Mouse (Mus musculus): ENCODE data around the gene P2rx4.

Gene P2rx4

DNA sequence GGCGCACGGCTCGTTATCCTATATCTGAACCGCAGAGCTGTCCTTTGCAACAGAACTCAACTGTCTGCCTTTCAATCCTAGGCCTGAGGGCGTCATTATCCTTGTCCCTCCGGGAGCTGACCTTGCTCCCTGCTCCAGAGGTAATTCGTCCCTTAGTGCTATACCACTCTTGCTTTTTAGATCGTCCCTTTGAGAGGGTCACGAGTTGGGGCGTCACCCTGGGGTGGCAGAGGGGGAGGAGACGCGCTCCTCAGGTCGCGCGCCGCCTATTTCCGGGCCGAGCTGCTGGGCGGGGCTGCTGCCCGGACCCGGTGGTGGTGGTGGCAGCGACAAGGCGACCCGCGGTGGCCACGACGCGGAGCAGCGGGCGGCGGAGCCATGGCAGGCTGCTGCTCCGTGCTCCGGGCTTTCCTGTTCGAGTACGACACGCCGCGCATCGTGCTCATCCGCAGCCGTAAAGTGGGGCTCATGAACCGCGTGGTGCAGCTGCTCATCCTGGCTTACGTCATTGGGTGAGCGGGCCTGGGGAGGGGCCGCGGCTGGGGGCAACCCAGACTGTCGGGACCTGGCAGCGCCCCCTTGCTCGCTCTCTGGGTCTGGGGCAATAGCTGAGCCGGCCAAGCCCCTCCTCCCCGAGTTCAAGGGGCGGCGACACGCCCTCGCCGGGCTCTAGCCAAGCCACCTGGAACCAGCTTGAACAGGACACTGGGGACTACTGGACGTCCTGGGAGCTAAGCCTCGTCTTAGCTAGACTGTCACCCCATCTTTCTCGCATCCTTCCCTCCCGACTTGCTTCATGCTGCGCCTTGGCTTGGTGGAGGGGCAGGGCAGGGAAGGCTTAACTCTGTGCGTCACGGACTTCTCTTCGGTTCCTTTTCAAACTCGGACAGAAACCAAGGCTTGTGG, at the start of gene P2rx4:
P2rx4 (plus strand) TSS at position 269 of the 906 bp plus-strand sequence.
- DNase-seq (ENCODE audit: low spot score in 2 of 2), result peak; percentile 80 to 92

DNA sequence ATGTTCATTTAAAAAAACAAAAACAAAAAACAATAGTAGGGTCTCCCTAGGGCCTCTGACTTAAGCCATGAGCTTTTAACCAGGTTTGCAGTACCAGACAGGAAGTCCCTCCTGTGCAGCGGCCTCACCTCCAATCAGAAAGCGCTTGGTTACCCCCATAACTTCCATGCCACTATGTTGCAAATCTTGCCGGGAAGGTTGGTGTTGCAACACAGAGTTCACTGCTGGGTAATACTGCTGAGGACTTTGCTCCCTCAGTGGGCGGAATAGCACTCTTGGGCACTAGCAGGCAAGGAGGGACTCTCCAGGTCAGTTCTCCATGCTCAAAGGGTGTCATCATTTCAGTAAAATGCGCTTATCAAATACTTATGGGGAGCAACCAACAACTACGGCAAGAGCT, 44.8 kb upstream of the P2rx4 start:
- no peak for DNase-seq (ENCODE audit: low spot score in 2 of 2)

DNA sequence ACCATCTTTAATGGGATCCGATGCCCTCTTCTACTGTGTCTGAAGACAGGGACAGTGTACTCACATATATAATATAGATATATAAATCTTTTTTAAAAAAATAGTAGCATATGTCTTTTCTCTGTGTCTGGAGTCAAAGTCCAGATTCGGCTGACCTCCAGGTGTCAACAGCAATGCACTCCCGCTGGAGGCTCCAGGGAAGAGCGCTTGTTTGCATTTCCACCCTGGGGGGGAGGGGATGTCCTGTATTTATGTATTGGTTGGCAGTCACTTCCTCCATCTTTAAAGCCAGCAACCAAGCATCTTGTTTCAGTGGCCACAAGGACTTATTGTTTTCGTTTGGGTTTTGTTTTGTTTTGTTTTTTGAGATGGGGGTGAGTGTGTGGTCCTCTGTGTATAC, 42.3 kb upstream of the P2rx4 start:
- no peak for DNase-seq (ENCODE audit: low spot score in 2 of 2)

DNA sequence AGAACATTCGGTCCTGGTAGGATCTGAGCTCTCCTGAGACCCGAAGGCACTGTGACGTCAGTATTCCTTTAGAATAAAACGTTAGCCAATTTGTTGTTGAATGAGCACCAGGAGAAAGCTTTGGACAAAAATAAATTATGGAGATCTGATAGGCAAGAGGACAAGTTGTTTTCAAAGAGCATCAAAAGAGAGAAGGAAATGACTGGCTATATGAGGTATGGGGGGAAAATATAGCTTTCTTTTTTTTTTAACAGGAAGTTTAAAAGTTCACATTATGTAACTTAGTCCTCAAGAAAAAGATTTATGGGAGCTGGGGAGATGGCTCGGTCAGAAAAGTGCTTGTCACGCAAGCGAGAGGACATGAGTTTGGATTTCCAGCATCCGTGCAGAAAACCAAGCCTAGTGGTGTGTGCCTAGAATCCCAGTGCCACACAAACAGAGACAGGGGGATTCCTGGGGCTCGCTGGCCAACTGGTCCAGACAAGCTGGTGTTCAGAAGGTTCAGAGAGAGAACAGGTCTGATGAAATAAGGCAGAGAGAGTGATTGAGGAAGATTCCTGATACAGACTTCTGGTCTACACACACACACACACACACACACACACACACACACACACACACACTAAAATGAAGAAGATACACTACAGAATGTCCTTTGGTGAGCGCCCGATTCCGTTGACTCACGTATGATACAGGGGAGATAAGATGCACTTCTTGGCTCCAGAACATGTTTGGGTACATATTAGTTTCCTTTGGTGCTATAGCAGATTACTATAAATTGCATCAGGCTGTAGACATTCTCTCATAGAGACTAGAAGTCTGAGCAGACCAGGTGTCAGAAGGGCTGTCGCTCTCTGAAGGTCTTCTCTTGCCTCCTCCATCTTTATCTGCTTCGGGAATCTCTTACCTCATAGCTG, 38.1 kb upstream of the P2rx4 start:
- no peak for DNase-seq (ENCODE audit: low spot score in 2 of 2)

DNA sequence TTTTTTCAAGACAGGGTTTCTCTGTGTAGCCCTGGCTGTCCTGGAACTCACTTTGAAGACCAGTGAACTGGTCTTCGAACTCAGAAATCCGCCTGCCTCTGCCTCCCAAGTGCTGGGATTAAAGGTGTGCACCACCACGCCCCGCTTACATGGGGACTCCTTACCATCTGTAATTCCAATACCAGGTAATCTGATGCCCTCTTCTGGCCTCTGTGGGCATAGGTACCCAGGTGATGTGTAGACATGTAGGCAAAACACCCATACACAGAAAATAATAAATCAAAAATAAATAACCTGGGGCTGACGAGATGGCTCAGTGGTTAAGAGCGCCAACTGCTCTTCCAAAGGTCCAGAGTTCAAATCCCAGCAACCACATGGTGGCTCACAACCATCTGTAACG, 35.7 kb upstream of the P2rx4 start:
- peak in 1 of 2 experiments; percentile 25 for DNase-seq (ENCODE audit: low spot score in 2 of 2)

DNA sequence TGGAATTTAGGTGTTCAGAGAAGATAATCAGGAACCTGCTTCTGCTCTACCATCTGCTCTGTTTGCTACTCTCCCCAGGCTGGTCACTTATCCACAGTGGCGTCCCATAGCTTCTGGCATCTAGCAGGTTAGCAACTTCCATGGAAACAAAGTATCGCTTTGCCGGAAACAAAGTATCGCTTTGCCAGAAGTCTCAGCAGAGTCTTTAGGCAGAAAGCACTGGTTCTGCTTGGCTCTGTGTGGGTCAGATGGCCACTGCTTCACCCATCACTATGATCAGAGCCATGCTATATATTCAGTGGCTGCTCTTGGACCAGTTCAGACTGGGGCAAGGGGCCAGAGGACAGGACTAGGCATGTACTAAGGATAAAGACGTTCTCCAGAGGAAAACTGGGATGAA, 35.0 kb upstream of the P2rx4 start:
- DNase-seq (ENCODE audit: low spot score in 2 of 2), result no peak

DNA sequence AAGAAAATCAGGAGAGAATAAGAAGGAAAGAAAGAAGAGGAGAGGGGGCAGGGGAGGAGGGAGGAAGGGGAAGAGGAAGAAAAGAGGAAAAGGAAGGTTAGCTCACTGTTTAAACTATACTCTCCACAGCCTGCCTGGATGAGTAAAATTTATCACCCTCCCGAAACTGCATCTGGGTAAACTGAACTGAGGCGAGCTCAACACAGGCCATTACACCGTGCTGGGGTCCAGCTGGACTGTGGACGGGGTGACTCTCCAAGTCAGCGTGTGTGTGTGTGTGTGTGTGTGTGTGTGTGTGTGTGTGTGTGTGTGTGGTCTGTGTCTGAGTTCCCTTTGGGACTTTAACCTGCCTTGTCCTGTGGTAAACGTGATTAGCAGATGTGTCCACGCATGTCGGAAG, 31.3 kb upstream of the P2rx4 start:
- DNase-seq (ENCODE audit: low spot score in 2 of 2), result no peak

DNA sequence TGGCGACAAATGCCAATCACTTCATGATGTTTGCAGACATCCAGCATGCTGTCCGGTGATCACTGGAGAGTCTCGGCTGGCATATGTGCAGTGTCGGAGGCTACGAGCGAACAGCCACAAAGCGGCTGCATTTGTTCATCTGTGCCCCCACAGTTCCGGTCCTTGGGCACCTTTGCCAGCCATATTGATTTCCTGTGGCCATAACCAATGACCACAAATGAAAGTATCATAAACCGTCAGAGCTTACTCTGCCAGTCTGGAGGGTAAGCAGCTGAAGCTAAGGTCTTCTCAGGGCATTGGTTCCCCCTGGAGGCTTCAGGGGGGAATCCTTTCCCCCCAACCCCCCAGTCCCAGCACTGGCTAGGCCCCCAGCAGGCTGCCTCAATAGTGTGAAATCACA, 29.4 kb upstream of the P2rx4 start:
- DNase-seq (ENCODE audit: low spot score in 2 of 2), result peak; percentile 56 to 75

DNA sequence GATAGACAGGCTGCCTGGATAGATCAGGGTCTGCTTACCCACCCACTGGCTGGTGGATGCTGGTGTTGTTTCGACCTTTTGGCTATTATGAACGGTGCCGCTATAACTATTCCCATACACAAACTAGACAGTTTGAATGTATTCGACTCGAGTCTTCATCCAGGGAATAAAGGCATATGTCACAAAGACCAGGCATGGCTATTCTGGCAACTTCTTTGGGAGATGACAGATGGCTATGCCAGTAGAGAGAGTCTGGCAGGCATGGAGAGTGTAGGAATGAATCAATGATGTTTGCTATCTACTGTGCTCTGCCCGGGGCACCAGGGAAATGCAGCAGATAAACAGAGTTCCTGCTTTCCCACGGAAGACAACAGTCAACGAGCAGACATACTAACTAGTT, 27.5 kb upstream of the P2rx4 start:
- DNase-seq (ENCODE audit: low spot score in 2 of 2), result no peak

DNA sequence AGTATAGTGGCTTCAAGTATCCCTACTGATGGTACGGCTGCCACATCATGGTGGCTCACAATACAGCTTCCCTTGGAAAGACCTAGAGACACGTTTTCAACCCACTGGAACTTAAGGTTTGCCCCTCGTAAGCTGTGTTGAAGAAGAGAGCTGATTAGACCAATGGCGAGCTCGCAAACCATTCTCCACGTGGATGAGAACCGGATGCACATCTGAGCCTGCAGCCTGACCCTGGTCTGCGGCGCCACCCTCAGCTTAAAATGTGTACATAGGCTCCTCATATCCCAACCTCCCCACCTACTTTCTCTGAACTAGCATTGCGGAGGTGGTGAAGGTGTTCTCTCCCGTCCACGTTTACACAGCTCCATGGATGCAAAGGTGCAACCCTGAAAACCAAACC, 26.1 kb upstream of the P2rx4 start:
- no peak for DNase-seq (ENCODE audit: low spot score in 2 of 2)

DNA sequence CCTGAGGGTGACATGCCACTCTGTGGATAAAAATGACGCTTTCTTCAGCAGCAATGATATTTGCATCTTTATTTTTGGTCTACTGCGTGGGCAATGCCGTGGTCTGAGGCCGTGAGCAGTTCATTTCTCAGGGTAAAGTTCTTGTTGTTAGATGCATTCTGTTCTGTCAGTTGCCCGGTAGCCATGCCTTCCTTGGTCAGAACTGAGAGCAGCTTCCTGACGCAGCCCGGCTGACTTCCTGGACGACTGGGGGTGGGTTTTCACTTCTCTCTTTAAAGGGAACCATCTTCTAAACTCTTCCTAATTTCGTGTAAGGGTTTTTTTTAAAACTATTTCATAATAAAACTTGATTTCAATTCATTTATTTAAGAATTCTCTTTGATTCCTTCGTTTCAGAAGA, 23.4 kb upstream of the P2rx4 start:
- peak in 1 of 2 experiments; percentile 51 for DNase-seq (ENCODE audit: low spot score in 2 of 2)

DNA sequence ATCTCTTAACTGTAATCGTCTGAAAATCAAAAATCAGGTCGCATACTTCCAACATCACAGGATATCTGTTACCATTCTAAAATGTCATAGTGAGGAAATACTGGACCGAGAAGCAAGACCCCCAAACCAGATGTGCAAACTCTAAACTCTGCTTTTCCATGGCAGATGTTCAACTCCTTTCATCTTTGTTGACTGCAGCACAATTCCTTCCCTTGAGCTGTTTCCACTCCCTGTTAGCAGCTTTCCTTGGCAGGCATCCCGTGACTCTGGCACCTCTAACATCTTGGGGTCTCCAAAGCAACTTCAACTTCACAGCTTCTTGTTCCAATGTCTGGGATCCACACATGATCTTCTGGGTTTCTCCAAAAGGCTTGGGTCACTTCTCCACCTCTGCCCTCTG, 20.0 kb upstream of the P2rx4 start:
- DNase-seq (ENCODE audit: low spot score in 2 of 2), result no peak

DNA sequence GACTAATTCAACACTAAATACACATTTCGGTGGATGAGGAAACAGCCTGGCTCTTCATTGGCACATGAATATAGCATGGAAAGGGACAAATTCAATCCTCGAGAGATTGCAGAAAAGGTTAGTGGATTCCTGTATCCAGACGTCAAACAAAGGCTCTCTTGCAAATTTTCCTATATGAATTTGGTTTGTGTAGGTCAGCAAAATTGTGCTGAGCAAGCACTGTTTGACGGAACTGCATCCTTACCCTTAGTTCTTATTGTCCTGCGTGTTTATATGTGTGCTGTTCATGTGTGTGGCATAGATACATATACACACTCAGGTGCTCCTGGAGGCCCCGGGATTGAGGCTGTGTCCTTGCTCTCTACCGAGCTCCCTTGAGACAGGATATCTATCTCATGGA, 18.2 kb upstream of the P2rx4 start:
- DNase-seq (ENCODE audit: low spot score in 2 of 2), result no peak

DNA sequence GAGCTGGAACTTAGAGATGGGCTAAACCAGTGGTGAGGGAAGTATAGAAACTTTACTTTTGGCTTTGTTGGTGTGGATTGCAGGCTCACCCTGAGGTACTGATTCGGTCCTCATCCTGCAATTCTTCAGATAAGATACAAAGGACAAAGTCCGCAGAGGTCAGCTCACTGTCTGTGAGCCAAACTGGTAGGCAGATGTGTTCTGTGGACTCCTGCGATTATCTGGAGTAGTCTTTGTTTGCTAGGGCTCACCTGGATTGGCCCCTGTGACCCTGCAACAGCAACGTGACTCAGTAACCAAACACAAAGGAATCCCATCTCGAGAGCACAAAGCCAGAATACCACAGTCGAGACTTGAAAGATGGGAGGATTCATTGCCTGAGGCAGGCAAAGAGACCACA, 16.9 kb upstream of the P2rx4 start:
- no peak for DNase-seq (ENCODE audit: low spot score in 2 of 2)

DNA sequence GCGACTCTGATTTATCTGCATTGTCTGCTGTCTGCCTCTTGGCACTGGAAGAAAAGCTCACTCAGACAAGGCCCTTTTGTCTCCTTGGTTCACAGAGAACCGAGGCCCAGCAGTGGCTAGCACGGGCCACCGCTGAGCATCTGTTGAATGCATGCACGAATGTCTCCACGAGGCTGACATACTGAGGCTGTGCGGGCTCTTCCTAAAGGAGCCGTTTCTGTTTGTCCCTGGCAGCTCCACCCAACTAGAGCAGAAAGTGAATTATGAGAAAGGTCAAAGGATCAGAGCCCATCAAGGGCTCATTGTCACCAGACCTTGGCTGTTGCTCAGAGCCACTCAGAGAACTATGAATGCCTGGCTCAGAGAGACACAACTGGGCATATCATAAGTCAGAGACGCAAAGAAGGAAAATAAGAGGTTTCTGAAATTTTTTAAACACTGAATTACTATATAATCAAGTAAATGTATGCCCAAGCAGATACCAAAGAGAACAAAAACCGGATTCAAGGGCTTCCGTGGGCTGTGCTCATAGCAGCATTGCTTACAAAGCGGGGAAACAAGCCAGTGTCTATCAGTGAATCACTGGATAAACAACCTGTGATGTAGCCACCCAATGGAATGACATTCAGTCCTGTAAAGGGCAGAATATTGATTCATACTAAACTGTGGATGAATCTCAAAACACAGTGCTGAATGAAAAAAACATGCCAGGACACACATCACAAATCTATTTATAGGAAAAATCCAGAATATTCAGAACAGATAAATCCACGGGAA, 13.7 kb upstream of the P2rx4 start:
- DNase-seq (ENCODE audit: low spot score in 2 of 2), result no peak

DNA sequence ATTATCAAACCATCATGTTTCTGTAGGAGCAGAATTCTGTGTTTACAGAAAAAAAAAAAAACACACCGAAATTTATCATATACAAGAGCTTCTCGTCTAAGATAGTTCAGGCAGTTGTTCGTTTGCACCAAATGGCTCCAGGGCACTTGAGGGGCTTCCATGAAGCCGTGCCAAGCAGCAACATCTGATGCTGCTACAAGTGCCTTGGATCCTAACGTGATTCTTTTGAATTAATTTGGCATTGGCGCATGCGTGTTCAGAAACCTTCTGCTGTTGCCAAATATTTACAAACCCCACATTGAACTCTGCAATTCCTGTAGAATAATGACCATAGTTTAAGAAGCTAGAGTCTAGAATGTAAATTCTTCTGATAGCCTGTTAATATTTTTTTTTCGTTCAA, 11.8 kb upstream of the P2rx4 start:
- no peak for DNase-seq (ENCODE audit: low spot score in 2 of 2)

DNA sequence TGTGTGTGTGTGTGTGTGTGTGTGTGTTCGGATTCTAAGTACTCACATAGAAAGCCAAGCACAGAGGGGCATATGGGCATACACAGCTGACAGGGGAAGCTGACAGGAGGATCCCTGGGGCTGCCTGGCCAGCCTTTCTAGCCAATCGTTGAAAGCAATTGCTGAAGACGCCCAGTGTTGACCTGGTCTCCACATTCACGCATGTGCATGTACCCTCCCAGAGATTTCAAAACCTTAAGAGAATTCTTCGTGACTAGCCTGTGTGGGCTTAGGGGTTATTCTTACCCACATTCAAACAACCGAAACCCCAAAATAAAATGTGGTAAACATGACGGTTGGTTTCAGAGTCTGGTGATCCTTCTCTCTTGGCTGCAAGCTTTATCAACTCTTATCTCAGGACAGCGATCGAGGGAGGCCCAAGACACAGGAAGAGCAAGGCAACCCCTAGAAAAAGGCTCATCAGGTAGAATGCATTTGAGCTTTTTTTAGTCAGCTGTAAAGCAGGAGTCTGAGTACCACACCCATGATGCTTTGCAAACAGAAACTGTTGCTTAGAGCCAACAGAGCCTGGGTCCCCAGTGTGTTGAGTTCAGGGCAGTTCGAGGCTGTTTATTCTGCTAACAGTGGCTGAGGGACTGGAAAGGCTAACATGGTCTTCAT, 9.2 kb upstream of the P2rx4 start:
- peak in 1 of 2 experiments; percentile 17 for DNase-seq (ENCODE audit: low spot score in 2 of 2)

DNA sequence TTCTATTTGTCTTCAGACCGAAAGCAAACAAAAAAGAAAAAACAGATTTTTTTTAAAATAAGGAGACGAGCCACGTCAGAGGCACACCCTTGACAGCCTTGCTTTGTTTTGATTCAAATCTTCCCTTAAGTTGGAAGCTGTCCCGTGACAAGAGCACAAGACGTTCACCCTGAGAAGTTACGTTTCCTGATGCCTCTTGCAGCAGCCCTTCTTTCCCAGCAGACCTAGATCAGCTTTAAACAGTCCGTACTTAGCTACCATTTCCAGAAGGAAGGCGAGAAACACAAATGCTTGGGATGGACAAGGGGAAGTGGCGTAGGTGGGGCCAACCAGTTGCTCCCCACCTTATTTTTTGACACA, 8.7 kb upstream of the P2rx4 start:
- DNase-seq (ENCODE audit: low spot score in 2 of 2), result peak in 1 of 2 experiments; percentile 11

DNA sequence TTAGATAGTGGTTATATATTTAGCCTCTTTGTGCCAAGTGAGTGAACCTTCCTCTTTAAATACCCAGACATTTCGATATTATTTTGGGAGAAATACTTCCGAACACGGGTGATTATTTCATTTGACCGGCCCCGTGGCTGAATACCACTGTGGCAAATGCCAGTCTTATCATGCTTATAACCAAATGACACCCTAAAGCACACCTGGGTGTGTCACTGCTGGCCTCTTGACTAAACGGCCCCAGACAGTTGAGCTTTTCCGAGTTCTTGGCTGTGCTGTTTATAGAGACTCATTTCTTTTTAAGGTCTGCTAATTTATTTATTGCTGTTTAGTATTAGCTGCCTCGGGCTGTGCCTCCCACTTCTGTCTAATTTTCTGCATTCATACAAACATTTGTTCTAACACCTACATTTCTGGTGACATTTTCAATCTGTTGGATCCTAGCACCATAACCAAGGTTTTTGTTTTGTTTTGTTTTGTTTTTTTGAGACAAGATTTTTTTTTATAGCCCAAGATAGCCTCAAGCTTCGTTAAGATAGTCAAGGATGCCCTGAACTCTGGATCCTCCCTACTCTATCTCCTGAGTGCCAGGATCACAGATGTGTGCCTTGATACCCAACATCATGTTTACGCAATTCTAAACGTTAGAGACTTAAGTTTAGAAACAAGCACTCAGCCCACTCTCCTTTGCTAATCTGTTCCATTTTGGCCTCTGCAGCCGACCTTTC, 7.1 kb upstream of the P2rx4 start:
- DNase-seq (ENCODE audit: low spot score in 2 of 2), result no peak

DNA sequence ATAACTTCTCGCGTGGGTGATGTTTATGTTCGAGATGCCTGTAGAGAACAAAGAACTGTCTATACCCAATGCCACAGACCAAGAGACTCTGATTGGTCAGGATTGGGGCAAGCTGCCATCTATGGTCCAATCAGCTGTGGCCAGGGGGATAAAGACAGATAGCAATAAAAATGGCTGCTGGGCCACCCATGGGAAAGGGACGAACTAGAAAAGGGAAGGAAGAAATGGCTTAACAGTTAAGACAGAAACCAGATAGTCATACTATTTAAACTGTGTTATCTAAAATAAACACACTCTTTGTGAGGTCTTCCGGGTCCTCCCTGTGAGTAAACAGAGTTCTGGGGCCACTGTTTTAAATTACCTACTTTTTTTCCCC, 6.5 kb upstream of the P2rx4 start:
- no peak for DNase-seq (ENCODE audit: low spot score in 2 of 2)

DNA sequence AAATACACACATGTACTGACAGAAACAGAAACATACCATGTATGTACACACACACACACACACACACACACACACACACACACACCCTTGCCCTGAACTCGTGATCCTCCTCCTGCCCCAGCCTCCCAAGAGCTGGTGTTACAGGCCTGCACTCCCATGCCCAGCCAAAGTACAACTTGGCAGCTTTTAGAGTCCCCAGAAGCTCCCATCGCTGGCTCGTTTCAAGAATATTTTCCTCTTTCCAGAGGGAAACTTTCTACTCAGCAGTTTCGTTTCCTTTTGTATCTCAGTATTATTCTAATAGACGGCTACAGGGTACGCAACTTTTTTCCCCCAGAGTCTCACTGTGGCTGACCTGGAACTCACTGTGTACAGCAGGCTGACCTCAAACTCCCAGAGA, 5.2 kb upstream of the P2rx4 start:
- no peak for DNase-seq (ENCODE audit: low spot score in 2 of 2)
